Mouse (Mus musculus) lung, postnatal 0 days (tissue): ENCODE data around the gene Mrpl49. TPM values are rescaled to one million over a fixed set of nuclear protein-coding genes. Genes with fewer than 3 reads are reported as not detected.

Experiments
- ATAC-seq: fragments of 200-750 bp; cut with Nextera tagmentation; 2 replicates; pipeline ENCODE4 v1.8.0; 2017; ENCODE audit warnings: moderate library complexity
- DNase-seq: peaks from one replicate; pipeline ENCODE4 v3.0.0-alpha.2; 2016; ENCODE audit warnings: low spot score
- H3K27ac ChIP-seq: fragments of 300-500 bp; sonication (generic); 2 replicates; pipeline ENCODE4 v1.5.1; 2014; ENCODE audit warnings: antibody characterized with exemption, mild to moderate bottlenecking, low read length, mixed read lengths
- H3K27me3 ChIP-seq: fragments of 300-500 bp; sonication (generic); replicated peaks from 2 replicates; pipeline ENCODE4 v1.6.1; 2014; ENCODE audit warnings: low read length, mixed read lengths; ENCODE audit not compliant: insufficient read depth
- H3K36me3 ChIP-seq: fragments of 300-500 bp; sonication (generic); 2 replicates; pipeline ENCODE4 v1.6.1; 2014; ENCODE audit warnings: low read length, mixed read lengths; ENCODE audit not compliant: insufficient read depth
- H3K4me1 ChIP-seq: fragments of 300-500 bp; sonication (generic); 2 replicates; pipeline ENCODE4 v1.6.1; 2014; ENCODE audit warnings: antibody characterized with exemption, low read depth, low read length, mixed read lengths; ENCODE audit not compliant: insufficient read depth
- H3K4me2 ChIP-seq: fragments of 300-500 bp; sonication (generic); replicated peaks from 2 replicates; pipeline ENCODE4 v1.6.1; 2014; ENCODE audit warnings: low read depth, mild to moderate bottlenecking, low read length, moderate library complexity, mixed read lengths
- H3K4me3 ChIP-seq: fragments of 300-500 bp; sonication (generic); 2 replicates; pipeline ENCODE4 v1.5.1; 2014; ENCODE audit warnings: low read depth, low read length
- H3K9ac ChIP-seq: fragments of 300-500 bp; sonication (generic); replicated peaks from 2 replicates; pipeline ENCODE4 v1.6.1; 2014; ENCODE audit warnings: low read depth, mild to moderate bottlenecking
- H3K9me3 ChIP-seq: fragments of 300-500 bp; sonication (generic); 2 replicates; pipeline ENCODE4 v1.6.1; 2016; ENCODE audit warnings: low read length, mixed read lengths
- CTCF ChIP-seq: IDR thresholded peaks from 2 replicates; pipeline ENCODE4 v1.5.1; 2016; ENCODE audit warnings: antibody characterized with exemption, mild to moderate bottlenecking
- EP300 ChIP-seq: IDR thresholded peaks from 2 replicates; pipeline ENCODE4 v1.6.1; 2016; ENCODE audit warnings: antibody characterized with exemption, mild to moderate bottlenecking, control low read depth
- WGBS: fragments of 180-500 bp; shearing (Covaris S2); extraction: QIAGEN DNeasy Blood & Tissue Kit; methylation state at CpG from one replicate; pipeline ENCODE4 v1.1.7; 2014; 5-methylcytosine and 5-hydroxymethylcytosine counted together
- microRNA-seq: library from miRNA; unstranded; fragments of <30 nt; microRNA quantifications from one replicate; pipeline ENCODE4, GENCODE M21; 2016
- polyA plus RNA-seq: library from polyadenylated mRNA; unstranded; fragments of >200 nt; fragmentation: Nextera tagmentation; extraction: Ambion mirVana; gene quantifications from 2 replicates; pipeline ENCODE4 v1.2.1, GENCODE M21; 2015

Gene Mrpl49
- polyA plus RNA-seq, 1 experiment from 2014 or later = 37.6 TPM

DNA sequence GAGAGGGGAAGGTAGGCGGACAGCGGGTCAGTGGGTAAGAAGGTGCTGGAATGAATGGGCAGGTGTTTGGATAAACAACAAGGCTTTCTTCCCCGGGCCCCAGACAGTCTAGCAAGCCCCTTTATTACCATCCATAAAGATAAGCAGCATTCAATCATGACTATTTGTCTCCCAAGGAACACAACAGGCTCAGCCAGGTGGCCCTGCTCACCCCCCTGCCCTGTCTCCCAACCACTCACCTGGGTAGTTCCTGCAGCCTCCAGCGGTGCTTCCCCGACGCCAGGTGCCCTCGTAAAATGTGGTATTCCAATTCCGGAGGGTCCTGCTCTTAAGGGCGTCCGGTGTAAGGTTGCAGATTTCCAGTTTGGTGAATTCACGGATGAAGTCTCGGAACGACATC, 50.6 kb downstream of the Mrpl49 start:
- peaks cover 14% of the 10 kb centered on the region for H3K36me3 ChIP-seq
- TF ChIP-seq CTCF (no peak), EP300 (no peak)

DNA sequence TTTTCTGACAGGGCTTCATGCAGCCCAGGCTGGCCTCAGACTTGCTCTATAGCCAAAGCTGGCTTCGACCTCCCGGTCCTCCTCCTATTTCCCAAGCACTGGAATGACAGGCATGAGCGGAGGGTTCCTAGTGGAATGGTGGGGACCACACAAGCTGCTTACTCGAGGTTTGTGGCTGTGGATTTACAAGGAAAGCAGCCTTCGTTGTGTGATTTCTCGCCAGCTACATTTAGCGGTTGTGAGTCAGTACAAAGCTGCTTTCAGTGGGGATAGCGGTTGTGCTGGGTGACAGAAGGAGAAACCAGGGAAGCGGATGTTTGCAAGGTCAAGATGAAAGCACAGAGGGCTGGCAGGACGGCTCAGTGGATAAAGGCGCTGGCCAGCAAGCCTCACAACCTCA, 52.0 kb downstream of the Mrpl49 start:
- Histone ChIP-seq H3K4me2 (no peak overlapping the region), H3K9ac (no peak overlapping the region), H3K27ac (no peak overlapping the region), H3K4me3 (no peak overlapping the region), H3K4me1 (no peaks in the 10 kb centered on the region), H3K27me3 (no peaks in the 10 kb centered on the region), H3K36me3 (peaks cover 10% of the 10 kb centered on the region), H3K9me3 (no peaks in the 10 kb centered on the region)
- WGBS = 56% methylated on average over 11 of the region's 11 CpGs
- ATAC-seq (no peak), DNase-seq (no peak)
- no peak for TF ChIP-seq EP300
- TF ChIP-seq CTCF = no peak

More for the DNA sequence above, 50.6 kb downstream of the Mrpl49 start:
- Histone ChIP-seq H3K9me3 (no peaks in the 10 kb centered on the region), H3K4me1 (no peaks in the 10 kb centered on the region), H3K27ac (no peak overlapping the region), H3K4me2 (no peak overlapping the region), H3K4me3 (no peak overlapping the region), H3K27me3 (no peaks in the 10 kb centered on the region), H3K9ac (no peak overlapping the region)
- ATAC-seq (no peak), DNase-seq (no peak)
- WGBS = 75% methylated on average over 13 of the region's 13 CpGs

Small RNA genes lying within 50 kb of the gene (microRNA-seq; reads per million reads assigned to microRNA genes)
- gene Mir6988 = 1.5 reads per million

Other genes starting within 250 kb of the Mrpl49 start
- gene Frmd8, start 182.5 kb downstream of the Mrpl49 start, polyA plus RNA-seq = 33.9 and 35.1 TPM in 2 replicates
- gene Slc25a45, start 180.0 kb downstream of the Mrpl49 start, polyA plus RNA-seq = 8.4 and 10.2 TPM in 2 replicates
- 1.3 and 1.5 TPM in 2 replicates for gene Tigd3, start 163.6 kb downstream of the Mrpl49 start, polyA plus RNA-seq
- gene Dpf2, start 144.8 kb downstream of the Mrpl49 start, polyA plus RNA-seq = 77.7 and 78.0 TPM in 2 replicates
- gene Cdc42ep2, start 133.0 kb downstream of the Mrpl49 start, polyA plus RNA-seq = 21.3 and 23.2 TPM in 2 replicates
- gene Pola2, start 93.6 kb downstream of the Mrpl49 start, polyA plus RNA-seq = 16.6 and 20.7 TPM in 2 replicates
- not detected in 2 replicates for gene Slc22a20, start 71.6 kb downstream of the Mrpl49 start, polyA plus RNA-seq
- 11.9 and 14.3 TPM in 2 replicates for gene Capn1, start 41.9 kb downstream of the Mrpl49 start, polyA plus RNA-seq
- 16.3 and 18.7 TPM in 2 replicates for gene Syvn1, start 11.2 kb downstream of the Mrpl49 start, polyA plus RNA-seq
- 784 and 827 TPM in 2 replicates for gene Fau, start 59 bp upstream of the Mrpl49 start, polyA plus RNA-seq
- gene Znhit2, start 3.4 kb upstream of the Mrpl49 start, polyA plus RNA-seq = 31.2 and 33.9 TPM in 2 replicates
- gene Tm7sf2, start 10.6 kb upstream of the Mrpl49 start, polyA plus RNA-seq = 8.1 and 9.5 TPM in 2 replicates
- 48.7 and 52.7 TPM in 2 replicates for gene Vps51, start 19.4 kb upstream of the Mrpl49 start, polyA plus RNA-seq
- gene Tmem262, start 22.2 kb upstream of the Mrpl49 start, polyA plus RNA-seq = not detected in 2 replicates
- gene Gm28374, start 24.5 kb upstream of the Mrpl49 start, polyA plus RNA-seq = 0.35 and 0.62 TPM in 2 replicates
- gene Zfpl1, start 27.2 kb upstream of the Mrpl49 start, polyA plus RNA-seq = 53.5 and 57.8 TPM in 2 replicates
- 2.8 TPM in 2 replicates for gene Cdca5, start 27.2 kb upstream of the Mrpl49 start, polyA plus RNA-seq
- gene AC131692.1, start 36.6 kb upstream of the Mrpl49 start, polyA plus RNA-seq = not detected in 2 replicates
- gene Naaladl1, start 48.0 kb upstream of the Mrpl49 start, polyA plus RNA-seq = 0.14 TPM in 1 of 2 replicates, not detected in the other
- gene Sac3d1, start 60.9 kb upstream of the Mrpl49 start, polyA plus RNA-seq = 22.3 and 24.5 TPM in 2 replicates
- gene Snx15, start 70.5 kb upstream of the Mrpl49 start, polyA plus RNA-seq = 29.7 and 30.8 TPM in 2 replicates
- 0.93 and 1.0 TPM in 2 replicates for gene Batf2, start 83.2 kb upstream of the Mrpl49 start, polyA plus RNA-seq
- 64.5 and 64.6 TPM in 2 replicates for gene Arl2, start 83.8 kb upstream of the Mrpl49 start, polyA plus RNA-seq
- gene Majin, start 126.6 kb upstream of the Mrpl49 start, polyA plus RNA-seq = 0.10 TPM in 1 of 2 replicates, not detected in the other
- gene Gpha2, start 168.6 kb upstream of the Mrpl49 start, polyA plus RNA-seq = 0.49 and 0.55 TPM in 2 replicates
- gene Ppp2r5b, start 178.1 kb upstream of the Mrpl49 start, polyA plus RNA-seq = 20.2 and 21.6 TPM in 2 replicates
- gene Atg2a, start 183.9 kb upstream of the Mrpl49 start, polyA plus RNA-seq = 5.1 and 5.9 TPM in 2 replicates
- 115 and 119 TPM in 2 replicates for gene Ehd1, start 218.9 kb upstream of the Mrpl49 start, polyA plus RNA-seq
- 2.8 and 3.2 TPM in 2 replicates for gene Cdc42bpg, start 248.7 kb upstream of the Mrpl49 start, polyA plus RNA-seq